Mouse (Mus musculus): ENCODE measurements at regions not wholly inside any gene's neighbourhood (a gene's known extent, or its start where the extent isn't known, plus 50 kb on each side); places are given as distances from the start of the nearest gene placed in this dataset.

- no peak for TF ChIP-seq MYOD1 (IDR thresholded peaks at IDR 0.05; ENCODE audit: control insufficient read depth, insufficient read length, low read depth)
- no peak for TF ChIP-seq MYOG (IDR thresholded peaks at IDR 0.05; ENCODE audit: control insufficient read depth, extremely low read depth, insufficient read length)
- no peak for TF ChIP-seq MAX (IDR thresholded peaks at IDR 0.05)
- TF ChIP-seq CTCF (IDR thresholded peaks at IDR 0.05; ENCODE audit: control insufficient read depth, insufficient read depth, insufficient read length): no peak
Measured at GRCm38 (mm10) chr6:117104047-117104446, 64.3 kb upstream of the Cxcl12 start.
